Mouse (Mus musculus) adrenal gland, adult 18-20 months (tissue): ENCODE measurements around the gene Micall2. TPM values are rescaled to one million over a fixed set of nuclear protein-coding genes. Genes with fewer than 3 reads are reported as not detected.
"Not testable (repeated sequence)": the region's sequence is repeated elsewhere in the genome, so short reads cannot be mapped to it uniquely, and the experiment has no call there.

Source experiments
- DNase-seq, 2 experiments: peaks; one replicate each; pipeline ENCODE4 v3.0.0; 2021 to 2022; ENCODE audit warnings: low spot score in 2 of 2
- long read RNA-seq, 2 experiments: library from polyadenylated mRNA; stranded (forward); transcript quantifications; one replicate each; pipeline ENCODE4 v2.0.0; 2021
- total RNA-seq, 2 experiments: library from RNA; stranded (reverse); gene quantifications; 1 replicate in 1 of 2; 2 replicates in 1 of 2; pipeline ENCODE4 v1.2.3; 2021

Gene Micall2
- 1 to 10 TPM; 5.0 to 9.9 TPM for total RNA-seq
- long read RNA-seq, experiment 1, partial matches to known transcripts = 0 of 1 reads
- long read RNA-seq, experiment 1, other reads (novel, unspliced or antisense) = 1 of 1 reads
- long read RNA-seq, experiment 2, partial matches to known transcripts = 5 of 5 reads
- long read RNA-seq, experiment 2, other reads (novel, unspliced or antisense) = 0 of 5 reads

DNA sequence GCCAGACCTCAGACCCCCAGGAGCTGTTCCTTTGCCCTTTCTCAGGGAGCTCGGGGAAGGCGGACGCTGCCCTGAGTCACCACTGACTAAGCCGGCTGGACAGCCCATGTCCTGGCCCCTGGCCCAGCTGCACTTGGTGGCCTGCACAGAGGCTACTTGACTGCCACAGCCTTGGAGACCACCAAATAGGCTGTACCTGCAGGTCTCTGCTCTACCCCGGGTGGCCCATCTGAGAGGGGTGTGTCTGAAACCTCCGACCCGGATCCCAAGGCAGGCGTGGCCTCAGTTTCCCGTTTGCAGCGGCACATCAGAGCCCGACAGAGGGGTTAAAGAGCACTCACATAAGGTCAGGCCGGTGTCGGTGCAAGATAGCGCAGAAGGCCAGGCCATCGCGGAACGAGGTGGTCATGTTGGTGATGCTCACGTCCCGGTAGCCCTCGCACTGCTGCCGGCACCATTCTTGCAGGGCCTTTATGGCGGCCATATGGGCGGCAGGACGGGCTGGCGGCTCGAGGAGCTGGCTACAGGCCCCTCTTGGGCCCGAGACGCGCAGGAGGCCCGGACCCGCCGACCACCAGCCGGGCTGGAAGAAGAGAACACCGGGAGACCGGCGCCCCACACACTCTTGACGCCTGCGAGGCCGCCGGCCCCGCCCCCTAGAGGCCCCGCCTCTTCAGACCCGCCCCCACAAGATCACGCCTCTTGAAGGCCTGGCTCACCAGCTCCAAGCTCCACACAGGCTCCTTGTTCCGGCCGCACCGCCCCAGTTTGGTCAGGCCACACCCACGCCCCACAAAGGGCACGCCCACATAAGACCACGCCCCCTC is at the start of gene Micall2:
Micall2 (minus strand) TSS at position 660 of the 827 bp plus-strand sequence.
- peak; percentile 92 to 95 for DNase-seq

DNA sequence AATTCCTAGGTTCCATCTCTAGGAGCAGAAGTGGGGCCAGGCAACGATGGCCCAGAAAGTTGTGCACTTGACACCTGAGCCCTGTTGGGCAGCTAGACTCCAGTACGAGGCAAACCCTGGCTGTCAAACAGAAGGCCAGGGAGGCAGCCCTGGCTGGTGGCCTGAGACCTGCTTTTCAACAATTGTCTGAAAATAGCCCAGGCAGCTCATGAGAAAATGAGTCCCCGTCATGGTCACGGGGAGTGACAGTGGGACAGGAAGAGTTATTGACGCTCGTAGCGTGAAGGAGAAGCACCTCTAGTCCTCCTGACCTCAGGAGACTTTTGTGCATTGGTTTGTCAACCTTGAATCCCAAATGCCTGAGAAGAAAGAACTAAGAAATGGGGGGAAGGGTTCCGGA is 45.3 kb upstream of the Micall2 start:
- no peak for DNase-seq

DNA sequence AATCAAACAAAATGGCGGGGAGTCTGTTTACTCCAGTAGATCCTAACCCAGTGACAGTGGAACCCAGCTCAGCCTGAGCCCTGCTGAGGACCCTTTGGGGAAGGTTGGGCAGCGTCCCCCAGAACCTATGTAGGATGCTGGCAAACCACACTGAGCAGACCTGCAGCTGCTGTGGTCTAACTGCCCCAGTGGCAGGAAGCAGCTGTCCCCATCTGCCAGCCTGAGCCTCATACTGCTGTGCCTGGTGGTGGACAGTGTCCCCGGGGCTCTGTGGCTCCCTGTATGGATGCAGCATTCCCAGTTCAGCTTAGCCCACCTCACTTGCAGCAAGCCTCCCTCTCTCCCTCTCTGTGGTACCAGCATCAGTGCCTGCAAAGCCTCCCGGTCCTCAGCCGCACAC is 40.8 kb upstream of the Micall2 start:
- DNase-seq = no peak

DNA sequence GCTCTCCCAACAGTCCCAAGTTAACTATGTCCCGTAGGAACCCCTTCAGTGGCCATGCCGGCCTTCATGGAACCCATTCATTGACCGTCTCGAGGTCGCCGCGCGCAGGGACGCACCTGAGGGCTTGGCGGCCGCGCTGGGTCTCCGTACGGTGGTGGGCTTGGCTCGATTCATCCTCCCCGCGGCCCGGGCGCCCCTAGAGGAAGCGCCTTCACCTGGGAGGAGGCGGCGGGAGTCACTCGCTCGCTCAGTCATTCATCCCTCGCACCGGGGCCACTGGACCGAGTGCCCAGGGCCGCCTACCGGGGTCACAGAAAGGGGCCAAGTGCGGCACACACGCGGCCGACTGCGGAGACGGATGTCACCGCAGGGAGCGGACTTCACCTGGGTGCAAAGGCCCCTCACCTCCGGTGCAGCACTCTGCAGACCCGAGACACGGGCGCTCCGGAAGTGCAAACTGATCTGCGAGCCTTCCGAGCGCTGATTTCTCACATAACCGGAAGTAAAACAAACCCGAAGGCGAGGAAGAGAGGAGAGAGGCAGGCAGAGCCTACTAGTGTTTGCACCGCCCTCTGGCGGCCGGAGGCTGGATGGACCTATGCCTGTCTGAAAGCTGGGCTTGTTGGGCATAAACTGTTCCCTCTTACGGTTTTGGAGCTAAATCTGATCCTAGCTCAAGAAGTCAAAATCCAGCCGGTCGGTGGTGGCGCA is 39.2 kb upstream of the Micall2 start, which contains the start of gene Ints1:
Ints1 (minus strand) TSS at position 459 of the 711 bp plus-strand sequence.
- peak; percentile 95 to 98 for DNase-seq

DNA sequence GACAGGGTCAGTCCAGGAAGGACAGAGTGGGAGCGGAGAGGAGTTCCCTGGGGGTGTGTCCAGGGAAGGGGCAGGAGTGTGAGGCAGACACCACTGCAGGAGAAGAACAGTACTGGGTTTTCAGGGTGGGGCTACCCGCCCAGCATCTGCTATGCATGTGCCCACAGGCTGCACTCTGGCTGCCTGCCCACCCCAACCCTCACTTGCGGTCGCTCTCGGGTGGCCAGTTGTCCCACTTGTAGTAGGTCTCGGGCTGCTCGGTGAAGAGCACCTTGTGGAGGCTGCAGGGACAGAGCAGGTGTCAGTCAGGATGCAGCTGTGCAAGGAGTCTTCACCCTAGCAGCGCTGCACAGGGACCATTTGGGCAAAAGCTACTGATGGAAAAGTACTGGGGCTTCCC is 32.1 kb upstream of the Micall2 start:
- DNase-seq = no peak

DNA sequence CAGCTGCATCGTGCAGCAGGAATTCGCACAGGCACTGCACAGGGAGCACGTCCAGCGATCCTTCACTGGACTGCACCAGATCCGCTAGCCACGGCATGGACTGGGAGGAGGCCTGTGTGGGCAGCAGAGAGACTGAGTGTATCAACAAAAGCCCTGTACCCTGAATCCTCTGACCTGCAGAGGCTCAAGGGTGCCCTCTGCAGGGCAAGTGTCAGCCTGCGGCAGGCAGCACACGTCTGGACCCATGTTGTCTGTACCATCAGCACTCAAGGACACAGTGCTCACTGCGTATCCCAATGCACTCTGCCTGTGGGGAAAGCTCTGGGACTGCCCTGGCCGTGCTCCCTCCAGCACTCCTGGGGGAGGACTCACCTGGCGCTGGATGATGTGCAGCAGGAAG is 28.2 kb upstream of the Micall2 start:
- DNase-seq = no peak

DNA sequence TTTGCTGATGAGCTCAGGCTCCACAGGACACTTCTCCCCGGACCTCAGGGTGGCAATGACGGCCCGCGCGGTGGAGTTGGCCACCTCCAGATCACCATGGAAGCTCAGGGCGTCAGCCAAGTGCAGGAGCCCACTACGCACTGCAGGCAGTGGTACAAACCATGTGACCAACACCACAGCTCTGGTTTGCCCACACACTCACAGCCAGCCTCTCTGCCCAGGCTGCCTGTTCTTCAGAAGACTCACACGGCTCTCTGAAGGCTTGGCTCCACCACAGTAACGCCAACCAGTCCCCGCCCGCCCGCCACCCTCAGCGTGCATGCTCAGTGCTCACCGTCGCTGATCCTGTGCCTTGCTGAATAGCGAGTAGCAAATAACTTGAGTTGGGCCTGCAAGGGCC is 22.0 kb upstream of the Micall2 start:
- DNase-seq = no peak

DNA sequence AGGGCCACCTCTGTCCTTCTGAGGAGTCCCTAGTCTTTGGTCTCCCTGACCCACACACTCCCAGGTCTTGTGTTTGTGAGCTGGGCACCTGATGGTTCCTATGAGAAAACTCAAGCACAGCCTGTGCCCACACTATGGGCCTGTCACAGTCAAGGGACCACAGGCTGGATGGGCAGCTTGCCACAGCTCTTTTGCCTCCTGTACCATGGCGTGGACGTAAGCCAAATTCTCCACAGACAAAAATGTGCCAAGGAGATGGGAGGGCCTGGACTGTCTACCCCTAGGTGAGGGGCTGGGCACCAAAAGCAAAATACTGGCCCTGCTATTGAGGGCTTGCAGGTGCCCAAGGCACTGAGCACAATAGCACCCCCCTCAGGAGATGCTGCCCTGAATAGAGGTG is 20.4 kb upstream of the Micall2 start:
- no peak for DNase-seq

DNA sequence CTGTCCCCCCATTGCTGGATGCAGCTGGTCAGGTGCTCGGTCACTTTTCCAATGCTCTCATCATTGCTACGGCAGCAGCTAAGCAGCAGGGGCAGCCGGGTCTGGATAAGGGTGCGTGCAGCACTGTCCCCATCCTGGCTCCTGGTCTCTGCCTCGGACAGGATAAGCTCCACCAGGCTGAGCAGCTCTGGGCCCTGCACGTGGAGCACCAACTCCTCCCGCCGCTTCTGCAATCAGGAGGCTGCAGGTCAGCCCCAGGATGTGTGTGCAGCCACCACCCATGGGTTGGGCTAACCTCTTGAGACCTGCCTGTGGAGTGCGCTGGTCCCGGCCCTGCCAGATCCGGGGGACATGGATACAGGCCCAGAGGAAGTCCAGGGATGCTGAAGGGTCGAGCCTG is 20.0 kb upstream of the Micall2 start:
- DNase-seq = no peak

DNA sequence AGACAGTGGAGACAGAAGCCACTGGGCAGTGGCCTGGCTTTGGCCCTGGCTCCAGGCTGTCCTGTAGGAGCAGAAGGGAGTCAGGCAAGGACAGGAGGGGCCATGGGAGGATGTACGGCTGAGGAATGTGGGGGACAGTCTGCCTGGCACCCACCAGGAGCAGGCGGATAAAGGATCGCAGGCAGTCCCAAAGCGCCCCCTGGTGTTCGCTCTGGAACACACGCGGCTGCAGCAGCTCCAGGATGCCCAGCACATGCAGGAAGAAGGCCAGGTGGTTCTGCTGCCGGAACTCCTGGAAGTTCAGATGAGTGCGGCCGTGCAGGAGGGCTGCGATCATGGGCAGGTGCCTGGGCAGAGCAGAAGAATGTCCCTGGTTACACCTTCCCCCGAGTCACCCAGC is 18.6 kb upstream of the Micall2 start:
- DNase-seq = peak; percentile 48 to 59

DNA sequence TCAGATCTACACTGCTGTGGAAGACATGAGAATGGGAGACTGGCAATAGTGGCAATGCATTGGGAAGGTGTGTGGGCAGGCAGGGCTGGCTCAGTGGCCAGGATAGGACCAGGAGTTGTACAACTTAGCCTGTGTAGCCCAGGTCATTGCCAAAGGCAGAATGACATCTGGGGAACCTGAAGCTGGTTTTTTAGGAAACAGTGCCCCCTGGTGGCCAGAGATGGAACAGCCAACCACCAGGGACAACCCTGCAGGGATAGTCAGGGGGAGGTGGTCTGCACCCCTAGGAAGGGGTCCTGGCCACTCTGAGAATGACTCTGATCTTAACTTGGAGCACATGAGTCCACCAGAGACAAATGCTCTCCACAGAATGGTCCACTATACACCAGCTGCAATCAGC is 14.4 kb upstream of the Micall2 start:
- peak; percentile 70 to 75 for DNase-seq

DNA sequence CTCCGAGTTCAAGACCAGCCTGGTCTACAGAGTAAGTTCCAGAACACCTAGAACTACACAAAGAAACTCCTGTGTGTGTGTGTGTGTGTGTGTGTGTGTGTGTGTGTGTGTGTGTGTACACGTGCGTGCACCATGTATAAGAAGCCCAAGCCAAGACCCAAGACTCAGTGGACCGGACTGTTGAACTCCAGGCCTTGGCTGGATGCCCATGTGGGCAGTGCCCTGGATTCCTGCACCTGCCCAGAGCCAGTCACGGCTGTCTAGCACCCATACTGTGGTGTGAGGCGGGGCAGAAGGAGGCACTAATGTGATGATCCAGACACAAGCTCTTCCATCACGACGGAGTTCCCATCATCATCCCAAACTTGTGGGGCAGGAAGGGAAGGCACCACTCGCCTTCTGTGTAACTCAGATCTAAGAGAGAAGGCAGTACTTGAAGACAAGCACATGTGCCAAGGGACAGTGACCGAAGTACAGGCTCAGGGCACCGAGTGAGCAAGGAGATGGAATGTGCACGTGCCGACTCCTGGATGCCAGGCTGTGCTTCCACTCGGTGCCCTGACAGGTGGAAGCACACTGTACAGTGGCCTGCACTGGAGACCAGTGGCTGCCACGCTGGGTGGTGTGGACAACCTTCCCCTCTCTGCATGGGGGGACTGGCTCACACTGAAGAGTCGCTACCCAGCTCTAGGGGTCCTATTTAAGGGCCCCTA is 13.4 kb upstream of the Micall2 start:
- DNase-seq = no peak

DNA sequence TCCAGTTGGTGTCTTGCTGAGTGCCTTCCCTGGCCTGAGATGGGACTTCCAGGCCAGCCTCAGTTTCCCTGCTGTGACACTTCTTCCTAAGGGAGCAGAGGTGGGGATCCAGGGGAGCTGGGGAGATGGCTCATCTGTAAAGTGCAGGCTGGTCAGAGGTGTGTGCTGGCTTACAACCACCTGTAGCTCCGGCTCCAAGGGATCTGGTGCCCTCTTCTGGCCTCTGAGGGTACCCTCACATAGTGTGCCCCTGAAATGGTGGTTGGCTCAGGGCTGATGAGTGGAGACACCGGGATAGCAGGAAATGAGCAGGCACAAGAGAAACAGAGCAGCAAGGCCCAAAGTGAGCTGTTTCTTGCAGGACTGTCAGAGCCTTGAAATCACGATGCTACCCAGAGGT is 9.6 kb upstream of the Micall2 start:
- peak; percentile 64 to 66 for DNase-seq

DNA sequence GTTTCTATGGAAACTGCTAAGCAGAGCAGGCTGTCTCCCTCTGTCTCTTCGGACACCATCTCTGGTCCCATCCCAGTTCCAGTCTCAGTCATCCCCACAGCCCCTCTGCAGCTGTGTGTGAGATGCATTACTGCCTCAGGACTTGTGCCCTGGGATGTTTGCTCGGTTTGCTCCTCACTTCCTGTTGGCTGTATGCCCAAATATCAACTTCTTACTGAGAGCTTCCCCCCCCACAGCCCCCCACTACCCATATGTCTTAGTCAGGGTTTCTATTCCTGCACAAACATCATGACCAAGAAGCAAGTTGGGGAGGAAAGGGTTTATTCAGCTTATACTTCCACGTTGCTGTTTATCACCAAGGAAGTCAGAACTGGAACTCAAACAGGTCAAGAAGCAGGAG is 6.5 kb upstream of the Micall2 start:
- not testable (repeated sequence) for DNase-seq

DNA sequence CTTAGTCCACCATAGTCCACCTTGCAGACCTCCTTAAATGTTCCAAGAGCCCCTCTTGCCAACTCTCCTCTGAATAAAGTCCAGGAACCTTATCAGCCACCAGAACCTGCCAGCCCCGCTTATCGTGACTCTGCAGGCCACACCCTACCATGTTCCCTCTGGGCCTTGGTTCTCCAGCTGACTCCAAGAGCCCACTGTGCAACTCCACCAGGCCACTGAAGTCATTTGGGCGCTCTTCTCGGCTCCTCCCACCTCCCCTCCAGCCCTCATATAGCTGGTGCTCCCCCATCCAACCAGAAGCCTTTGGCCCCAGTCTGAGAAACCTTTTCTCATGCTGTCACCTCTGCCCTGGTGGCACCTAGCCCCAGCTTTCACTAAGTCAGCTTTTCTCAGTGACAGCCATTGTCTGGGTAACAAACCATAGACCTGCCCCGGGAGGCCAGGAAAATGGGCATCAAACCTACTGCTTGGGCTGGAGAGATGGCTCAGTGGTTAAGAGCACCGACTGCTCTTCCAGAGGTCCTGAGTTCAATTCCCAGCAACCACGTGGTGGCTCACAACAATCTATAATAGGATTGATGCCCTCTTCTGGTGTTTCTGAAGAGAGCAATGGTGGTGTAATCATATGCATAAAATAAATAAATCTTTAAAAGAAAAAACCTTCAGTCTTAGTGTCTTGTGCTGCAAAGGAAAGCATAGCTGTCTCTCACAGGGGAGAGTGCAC is 2.6 kb upstream of the Micall2 start:
- no peak for DNase-seq

DNA sequence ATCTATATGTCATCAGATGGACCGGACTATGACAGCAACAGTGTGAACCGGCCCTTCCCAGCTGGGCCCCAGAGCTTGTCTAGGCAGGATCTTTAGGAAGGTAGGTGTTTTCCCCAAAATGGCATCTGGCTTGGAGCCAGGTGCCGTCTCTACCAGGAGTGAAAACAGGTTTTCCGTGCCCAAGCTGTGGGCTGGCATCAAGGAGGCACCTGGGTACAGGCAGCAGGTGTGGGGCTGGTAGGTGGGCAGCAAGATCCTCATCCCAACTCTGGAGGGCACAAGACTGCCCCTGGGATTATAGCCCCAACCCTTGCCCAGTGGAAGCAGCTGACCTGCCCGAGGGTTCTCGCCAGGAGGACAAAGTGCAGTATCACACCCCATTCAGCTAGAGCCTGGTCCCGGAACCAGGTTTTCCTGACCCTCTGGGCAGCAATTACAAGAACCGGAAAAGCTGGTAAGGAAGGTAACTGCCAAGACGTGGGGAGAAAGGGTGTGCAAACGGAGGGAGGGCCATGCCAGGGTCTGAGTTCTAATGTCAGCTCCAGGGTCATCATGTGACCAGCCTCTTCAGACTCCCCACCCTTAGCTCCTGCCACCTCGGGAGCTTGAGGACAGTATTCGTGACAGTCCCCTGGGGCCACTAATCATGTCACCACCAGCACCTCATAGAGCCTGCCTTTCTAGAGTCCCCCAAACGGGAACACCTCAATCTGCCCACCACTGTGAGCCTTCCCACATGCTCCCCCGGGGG is 1.9 kb upstream of the Micall2 start:
- DNase-seq = no peak

DNA sequence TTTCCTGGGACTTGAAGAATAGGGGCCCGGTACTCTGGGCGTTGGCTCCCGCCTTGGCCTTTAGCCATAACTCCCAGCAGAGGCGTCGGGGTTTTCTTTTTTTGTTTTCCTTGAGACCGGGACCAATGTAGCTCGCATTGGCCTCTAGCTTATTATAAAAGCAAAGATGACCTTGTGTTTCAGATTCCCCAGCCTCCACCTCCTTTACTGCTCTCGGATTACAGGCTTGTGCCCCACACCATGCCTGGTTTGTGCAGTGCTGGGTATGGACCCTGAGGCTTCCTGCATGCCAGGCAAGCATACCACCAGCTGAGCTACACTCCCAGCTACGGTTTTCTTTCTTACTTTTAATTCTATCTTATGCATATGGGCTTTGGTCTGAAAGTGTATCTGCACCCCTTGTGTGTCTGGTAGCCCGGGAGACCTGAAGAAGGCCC is 386 bp upstream of the Micall2 start:
- DNase-seq = no peak

DNA sequence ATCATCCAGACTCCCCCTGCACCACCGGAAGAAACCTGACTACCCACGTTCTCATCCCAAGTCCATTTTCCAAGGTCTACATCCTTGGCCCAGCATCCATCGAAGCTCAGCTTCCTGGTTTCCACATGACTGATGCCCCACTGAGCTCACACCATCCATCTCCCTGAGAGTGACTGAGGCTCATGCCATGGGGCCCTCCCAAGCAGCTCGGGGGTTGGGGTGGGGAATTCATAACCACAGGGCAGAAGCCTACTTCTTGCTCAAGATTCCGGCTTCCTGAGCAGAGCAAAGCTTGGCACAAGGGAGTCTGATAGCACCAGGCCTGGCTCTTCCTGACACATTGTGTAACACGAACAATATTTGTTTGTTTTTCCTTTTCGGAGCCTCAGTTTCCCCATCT is 1.4 kb downstream of the Micall2 start:
- DNase-seq = no peak

DNA sequence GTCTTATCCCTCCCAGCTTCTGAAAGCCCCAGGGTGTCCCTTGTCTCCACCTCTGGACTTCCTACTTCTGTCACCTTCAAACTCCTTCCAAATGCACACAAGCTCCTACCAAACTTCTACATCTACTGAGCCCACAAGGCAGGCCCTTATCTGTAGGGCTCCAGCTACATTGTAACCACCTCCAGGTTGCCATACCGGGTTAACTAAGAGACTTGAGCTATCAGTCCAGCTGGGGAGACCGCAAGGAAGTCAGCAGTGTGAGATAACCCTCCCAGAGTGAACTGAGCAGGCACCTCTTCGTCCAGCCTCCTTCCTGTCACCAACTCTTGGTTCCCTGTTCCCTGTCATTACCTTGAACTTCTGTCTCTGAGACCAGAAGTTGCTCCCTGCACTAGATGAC is 2.1 kb downstream of the Micall2 start:
- no peak for DNase-seq

DNA sequence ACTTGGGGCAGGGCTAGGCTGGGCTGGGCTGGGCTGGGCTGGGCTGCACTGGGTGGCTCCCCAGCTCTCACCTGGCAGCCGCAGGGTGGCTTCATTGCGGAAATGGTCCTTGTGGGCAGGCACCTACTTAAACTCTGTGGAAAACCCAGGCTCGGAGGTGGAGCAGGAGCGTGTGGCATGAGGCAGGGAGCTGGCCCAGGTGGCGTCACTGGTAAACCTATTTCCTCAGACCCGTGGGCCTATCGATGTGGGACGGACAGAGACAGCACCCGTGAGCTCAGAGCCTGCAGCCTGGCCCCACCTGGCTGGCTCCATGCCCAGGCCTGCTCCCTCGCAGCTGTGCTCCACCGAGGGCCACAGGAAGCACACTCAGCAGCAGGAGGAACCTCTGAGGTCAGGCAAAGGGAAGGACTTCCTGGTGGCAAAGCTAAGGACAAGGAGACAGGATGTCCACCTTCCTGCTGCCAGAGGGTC is 3.5 kb downstream of the Micall2 start:
- DNase-seq = peak in 1 of 2 experiments; percentile 55
